Comparison of ENCODE assay signal across 10 mouse cellular contexts in genomic region chr2:33641859-33642571, GRCm38 (mm10). TPM values are rescaled to one million over a fixed set of nuclear protein-coding genes. Genes with fewer than 3 reads are reported as not detected.
DNase-seq lines count a peak whose midpoint lies in the region; ATAC-seq lines count a peak whose summit lies in the region.
"Had no signal": no experiment of that assay in that cellular context is flagged by ENCODE, and none has a peak within 500 bp of the region (broad histone marks: within the 10 kb centered on the region; RNA-seq: fewer than 3 reads in every experiment).

No protein-coding gene starts in this region.

- H3K4me1 ChIP-seq in heart, embryonic 12.5 days (replicated peaks), result peaks cover 30% of the 10 kb centered on the region
- H3K4me1 ChIP-seq in brown adipose tissue, adult 24 weeks (ENCODE audit: control insufficient read depth, insufficient read depth, insufficient read length, low read length), result no peaks in the 10 kb centered on the region
- H3K4me1 ChIP-seq in hindbrain, embryonic 12.5 days, result peaks cover 23% of the 10 kb centered on the region

- 1% methylated on average over 41 of the region's 41 CpGs for WGBS in heart, embryonic 12.5 days
- under 1% methylated on average over 41 of the region's 41 CpGs for WGBS in hindbrain, embryonic 12.5 days

- intact Hi-C loops in heart, postnatal 36 days (cut with DNase I), result loop anchor here (2.0 kb wide), 2 partner anchors 73 to 83 kb away; no protein-coding TSS in a partner anchor
- intact Hi-C loops in left cerebral cortex, postnatal 14 days (cut with DNase I), result loop anchor here (2.0 kb wide), 2 partner anchors 83 to 155 kb away; no protein-coding TSS in a partner anchor

- H3K9ac ChIP-seq in heart, embryonic 12.5 days, result no peak overlapping the region
- H3K9ac ChIP-seq in hindbrain, embryonic 12.5 days, result peak overlapping the region; percentile 68

- no peaks in the 10 kb centered on the region for H3K9me3 ChIP-seq in heart, embryonic 12.5 days (replicated peaks)
- no peaks in the 10 kb centered on the region for H3K9me3 ChIP-seq in hindbrain, embryonic 12.5 days (replicated peaks)

- peak overlapping the region; percentile 56 for H3K4me2 ChIP-seq in heart, embryonic 12.5 days
- H3K4me2 ChIP-seq in hindbrain, embryonic 12.5 days (replicated peaks), result peak overlapping the region; percentile 60

- peaks cover 98% of the 10 kb centered on the region for H3K27me3 ChIP-seq in heart, embryonic 12.5 days (replicated peaks)
- H3K27me3 ChIP-seq in hindbrain, embryonic 12.5 days, result peaks cover 99% of the 10 kb centered on the region

- H3K36me3 ChIP-seq in heart, embryonic 12.5 days, result no peaks in the 10 kb centered on the region
- no peaks in the 10 kb centered on the region for H3K36me3 ChIP-seq in hindbrain, embryonic 12.5 days

- no peak overlapping the region for H3K27ac ChIP-seq in heart, embryonic 12.5 days (ENCODE audit: poor library complexity, severe bottlenecking)
- H3K27ac ChIP-seq in brown adipose tissue, adult 24 weeks (replicated peaks; ENCODE audit: low read depth, low read length), result no peak overlapping the region
- H3K27ac ChIP-seq in hindbrain, embryonic 12.5 days, result peak overlapping the region; percentile 76

- peak overlapping the region; percentile 28 for H3K4me3 ChIP-seq in heart, embryonic 12.5 days
- 0 out of 2 replicates have a peak overlapping the region, but pooled peaks have one; percentile 11 for H3K4me3 ChIP-seq in brown adipose tissue, adult 24 weeks (ENCODE audit: insufficient read depth, low read depth, low read length)
- H3K4me3 ChIP-seq in hindbrain, embryonic 12.5 days, result peak overlapping the region; percentile 45

- DNase-seq in heart, postnatal 36 days, result no peak
- peak; percentile 21 for DNase-seq in mesoderm, embryonic 11.5 days (ENCODE audit: low read depth, low spot score)
- no peak for DNase-seq in left cerebral cortex, postnatal 14 days (ENCODE audit: low spot score in 2 of 2)
- no peak for DNase-seq in adrenal gland, postnatal 4 days (ENCODE audit: low spot score in 2 of 2)
- DNase-seq in cerebellum, postnatal 25 days, result no peak

- no peak for ATAC-seq in heart, embryonic 12.5 days (ENCODE audit: insufficient number of reproducible peaks, low FRiP score)
- ATAC-seq in hindbrain, embryonic 12.5 days (ENCODE audit: low FRiP score), result no peak

RNA-seq across cellular contexts. Expression of gene Lmx1b, which starts 1.7 kb away (rescaled TPM):
- polyA plus RNA-seq in heart, embryonic 12.5 days (2016; fragmentation: Nextera tagmentation; extraction: Ambion mirVana), result 0.04 and 0.06 TPM in 2 replicates
- under 1 TPM; 0.05 to 0.08 TPM for total RNA-seq in heart, postnatal 36 days (2021)
- polyA plus RNA-seq in brown adipose tissue, adult 24 weeks (2012; ENCODE audit: insufficient read depth, insufficient read length, missing spikeins), result not detected in 2 replicates
- 5.0 and 5.6 TPM in 2 replicates for polyA plus RNA-seq in hindbrain, embryonic 12.5 days (2016; fragmentation: Nextera tagmentation; extraction: Ambion mirVana)
- under 1 TPM; 0.42 to 0.59 TPM for total RNA-seq in left cerebral cortex, postnatal 14 days (2021)
- total RNA-seq in adrenal gland, postnatal 4 days (2021), result 1 to 10 TPM in 1 of 2 experiments, not detected in 1; 1.5 TPM
- total RNA-seq: neutrophil, adult 5-6 weeks had no signal
- polyA plus RNA-seq: thymus, postnatal 0 days had no signal
